Mouse (Mus musculus): ENCODE results near the gene Scube2.

Gene Scube2

DNA sequence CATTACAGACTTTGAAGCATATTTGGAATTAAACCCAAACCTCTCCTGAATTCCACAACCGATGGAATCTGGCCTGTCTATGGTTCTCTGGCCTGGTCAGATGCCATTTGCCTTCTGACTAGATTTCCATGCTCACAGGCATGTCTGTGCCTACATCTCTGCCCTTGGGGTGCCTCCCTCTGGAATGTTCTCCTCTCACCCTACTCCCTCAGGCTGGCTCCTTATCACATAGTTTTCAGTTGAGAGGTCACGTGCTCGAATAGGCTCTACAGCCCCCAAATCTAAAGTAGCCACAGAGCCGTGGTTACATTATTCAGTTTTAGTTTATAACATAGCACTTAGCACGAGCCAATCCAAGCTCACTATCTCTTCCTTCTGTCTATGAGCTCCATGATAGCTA is 69.9 kb downstream of the Scube2 start:
- no peak for DNase-seq (ENCODE audit: low spot score in 2 of 2)

GRCm38 (mm10) chr7:109794556-109794955 is 70.9 kb downstream of the Scube2 start:
- DNase-seq (ENCODE audit: low spot score in 2 of 2) = no peak

DNA sequence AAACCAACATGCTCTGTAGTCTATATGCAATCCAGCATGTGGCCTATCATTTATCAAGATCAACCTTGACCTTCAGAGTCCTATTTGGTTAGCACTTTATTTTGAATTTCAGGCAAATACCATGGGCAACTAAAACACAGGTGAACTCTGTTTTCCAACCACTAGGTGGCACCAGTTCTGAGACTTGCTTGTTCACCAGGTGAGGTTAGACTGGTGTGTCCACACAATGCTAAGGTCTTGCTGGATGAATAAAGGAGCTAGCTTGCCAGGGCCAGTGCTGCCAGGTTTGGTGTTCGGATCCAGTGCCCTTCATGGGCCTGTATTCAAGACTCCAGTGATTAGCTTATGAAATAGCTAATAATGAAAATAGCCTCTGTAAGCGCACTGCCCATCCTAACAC is 72.7 kb downstream of the Scube2 start:
- peak in 1 of 2 experiments; percentile 33 for DNase-seq (ENCODE audit: low spot score in 2 of 2)

GRCm38 (mm10) chr7:109790818-109791217 is 74.7 kb downstream of the Scube2 start:
- no peak for DNase-seq (ENCODE audit: low spot score in 2 of 2)

GRCm38 (mm10) chr7:109787860-109788259 is 77.6 kb downstream of the Scube2 start:
- no peak for DNase-seq (ENCODE audit: low spot score in 2 of 2)

DNA sequence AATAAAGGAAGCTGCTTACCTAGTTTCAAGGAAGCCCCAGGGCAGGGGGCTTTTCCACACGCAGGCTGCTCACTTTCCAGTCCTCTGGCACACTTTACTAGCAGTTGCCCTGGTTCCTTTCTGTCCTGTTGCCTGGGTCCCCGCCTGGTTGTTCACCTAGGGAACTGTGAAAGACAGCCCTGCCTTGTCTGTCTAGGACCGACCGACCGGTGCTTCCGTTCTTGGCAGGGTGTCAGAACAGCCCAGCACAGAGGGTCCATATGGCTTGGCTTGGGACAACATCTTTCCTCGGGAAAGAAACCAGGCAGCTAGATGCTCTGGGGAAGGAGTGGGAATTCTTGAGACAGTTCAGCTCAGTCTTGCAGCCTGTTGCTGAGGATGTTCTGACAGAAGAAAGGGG is 82.2 kb downstream of the Scube2 start:
- no peak for DNase-seq (ENCODE audit: low spot score in 2 of 2)

- DNase-seq (ENCODE audit: low spot score in 2 of 2) = peak; percentile 42 to 48
Observed at GRCm38 (mm10) chr7:109781470-109782203, 83.8 kb downstream of the Scube2 start, which contains the start of gene Nrip3. Nrip3 (minus strand) TSS chr7:109782025.

DNA sequence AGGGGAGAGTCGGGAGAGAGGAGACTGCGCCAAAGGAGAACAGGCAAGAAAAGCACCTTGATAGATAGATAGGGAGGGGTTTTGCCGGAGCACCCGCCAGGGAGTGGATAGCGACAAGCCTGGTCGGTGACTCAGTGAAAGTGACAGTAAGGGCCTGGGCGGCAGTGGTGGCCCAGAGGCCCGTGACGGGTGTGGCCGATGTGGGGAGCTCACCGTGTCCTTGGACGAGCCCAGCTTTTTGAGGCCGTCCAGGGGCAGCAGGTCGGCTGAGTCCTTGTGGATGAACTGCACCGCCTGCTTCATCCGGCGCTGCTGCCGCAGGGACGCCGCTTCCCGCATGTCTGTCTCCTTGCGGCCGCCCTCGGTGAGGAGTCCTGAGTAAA is 84.4 kb downstream of the Scube2 start:
- no peak for DNase-seq (ENCODE audit: low spot score in 2 of 2)

GRCm38 (mm10) chr7:109772251-109772650 is 93.2 kb downstream of the Scube2 start:
- DNase-seq (ENCODE audit: low spot score in 2 of 2) = no peak

DNA sequence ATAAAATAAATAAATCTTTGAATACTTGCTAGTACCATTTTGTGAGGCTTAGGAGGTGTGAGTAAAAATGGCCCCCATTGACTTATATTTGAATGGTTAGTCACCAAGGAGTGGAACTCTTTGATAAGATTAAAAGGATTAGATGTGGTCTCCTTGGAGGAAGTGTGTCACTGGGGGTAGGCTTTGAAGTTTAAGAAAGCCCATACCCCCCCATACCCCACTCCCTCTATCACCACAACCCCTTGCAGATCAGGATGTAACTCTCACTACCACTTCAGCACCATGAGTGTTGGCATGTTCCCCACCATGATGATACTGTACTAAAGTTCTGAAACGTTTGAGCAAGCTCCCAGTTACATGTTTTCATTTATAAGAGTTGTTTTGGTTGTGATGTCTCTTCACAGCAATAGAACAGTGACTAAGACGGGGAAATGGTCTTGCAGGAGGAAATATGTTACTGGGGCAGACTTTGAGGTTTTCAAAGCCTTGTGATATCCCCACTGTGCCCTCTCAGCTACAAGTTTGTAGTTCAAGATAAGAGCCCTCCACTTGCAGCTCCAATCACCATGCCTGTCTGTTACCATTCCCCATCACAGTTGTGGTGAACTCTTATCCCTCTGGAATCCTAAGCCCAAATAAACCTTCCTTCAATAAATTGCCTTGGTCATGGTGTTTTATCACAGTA is 96.6 kb downstream of the Scube2 start:
- no peak for DNase-seq (ENCODE audit: low spot score in 2 of 2)

GRCm38 (mm10) chr7:109767575-109768350 is 97.7 kb downstream of the Scube2 start:
- DNase-seq (ENCODE audit: low spot score in 2 of 2) = no peak

DNA sequence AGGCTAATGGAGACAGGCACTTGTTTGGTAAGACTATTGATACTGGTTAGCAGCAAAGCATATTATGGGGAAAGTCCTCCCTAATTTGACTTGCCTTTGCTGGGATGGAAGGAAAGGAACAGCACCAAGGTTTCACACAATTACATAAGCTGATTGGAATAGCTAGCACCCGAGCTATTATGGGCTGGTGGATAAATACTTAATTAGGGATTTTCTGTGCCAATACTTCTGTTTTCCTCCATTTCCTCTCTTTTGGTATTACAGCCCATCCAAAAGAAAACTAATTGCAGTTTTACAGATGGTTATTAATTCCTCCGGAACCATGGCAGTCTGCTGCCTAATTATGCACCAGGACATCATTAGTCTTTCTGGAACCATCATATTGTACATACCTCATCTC is 101.5 kb downstream of the Scube2 start:
- DNase-seq (ENCODE audit: low spot score in 2 of 2) = no peak

- no peak for DNase-seq (ENCODE audit: low spot score in 2 of 2)
Observed at GRCm38 (mm10) chr7:109756291-109756690, 109.2 kb downstream of the Scube2 start.

GRCm38 (mm10) chr7:109754034-109754433 is 111.4 kb downstream of the Scube2 start:
- no peak for DNase-seq (ENCODE audit: low spot score in 2 of 2)

DNA sequence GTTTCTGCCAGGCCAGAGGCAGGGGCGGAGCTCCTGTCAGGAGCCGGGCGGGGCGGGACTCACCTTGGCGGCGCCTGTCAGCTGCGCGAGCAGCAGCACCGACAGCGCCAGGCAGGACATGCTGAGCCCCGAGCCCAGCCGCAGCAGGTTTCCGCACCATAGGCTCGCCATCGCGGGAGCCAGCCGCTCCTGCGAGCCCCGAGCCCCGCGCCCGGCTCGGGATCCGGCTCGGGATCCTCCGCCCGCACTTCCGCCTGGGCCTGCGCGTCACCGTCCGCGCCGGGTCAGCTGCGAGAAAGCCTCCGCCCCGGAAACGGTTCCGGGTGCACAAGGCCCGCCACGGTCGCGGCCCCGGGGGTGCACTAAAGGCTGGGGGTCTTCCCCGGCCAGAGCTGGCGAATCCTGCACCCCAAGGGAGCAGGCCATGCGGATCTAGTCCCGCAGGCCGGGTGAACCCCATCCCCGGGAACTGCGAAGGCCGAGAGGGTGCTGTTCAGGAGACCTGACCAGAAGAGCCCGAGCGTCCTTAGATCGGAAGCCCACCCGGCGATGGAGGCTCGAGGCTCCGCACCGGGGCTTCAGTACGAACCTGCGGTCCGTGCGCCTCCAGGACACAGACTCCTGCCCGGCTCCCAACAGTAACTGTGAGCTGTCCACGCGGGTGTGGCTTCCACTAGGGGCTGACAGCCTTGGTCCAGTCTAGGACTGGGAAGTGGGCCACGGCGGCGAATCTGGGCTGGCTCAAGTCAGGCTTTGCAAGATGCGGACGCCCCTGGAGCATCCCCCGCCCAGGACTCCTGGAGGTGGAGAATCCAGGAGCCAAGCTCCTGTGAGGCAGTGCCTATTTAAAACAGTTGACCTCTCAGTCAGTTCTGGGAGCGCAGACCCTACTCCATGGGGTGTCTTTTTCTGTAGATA is 113.2 kb downstream of the Scube2 start, which contains the start of gene Tmem9b:
Gene Tmem9b (minus strand): TSS at position 868 of the 918 bp plus-strand sequence.
- peak; percentile 72 for DNase-seq (ENCODE audit: low spot score in 2 of 2)

DNA sequence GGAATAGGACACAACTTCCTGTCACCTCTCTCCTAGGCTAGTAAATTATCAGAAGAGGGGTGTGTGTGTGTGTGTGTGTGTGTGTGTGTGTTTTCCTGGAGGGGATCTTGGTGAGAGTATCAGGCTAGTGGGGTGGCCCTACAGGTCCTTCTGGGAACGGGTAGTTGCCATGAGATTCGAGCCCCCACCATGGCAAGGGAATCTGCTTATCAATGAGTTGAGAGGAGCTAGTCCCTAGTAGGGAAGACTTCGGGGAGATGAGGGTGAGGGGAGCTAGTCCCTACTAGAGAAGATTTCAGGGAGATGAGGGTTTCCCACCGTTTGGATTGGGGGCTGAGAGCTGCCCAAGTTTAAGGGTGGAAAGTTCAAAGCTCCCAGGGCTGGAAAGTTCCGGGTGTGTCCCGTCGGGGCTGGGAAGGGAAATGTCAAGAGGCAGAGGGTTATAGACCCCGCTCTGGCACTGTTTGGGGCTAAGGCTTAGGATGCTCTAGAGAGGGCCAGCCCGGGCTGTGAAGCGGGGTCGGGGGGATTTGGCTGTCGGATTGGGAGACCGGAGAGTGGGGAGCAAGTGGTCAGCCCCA is 114.0 kb downstream of the Scube2 start:
- no peak for DNase-seq (ENCODE audit: low spot score in 2 of 2)
